Mouse (Mus musculus) embryonic stem cell, embryonic (primary cell): ENCODE results near the gene Cep295.

Experiments
- CTCF ChIA-PET, 4 experiments: fragments of 300-600 bp in 2 of 4; fragments of 350-600 bp in 2 of 4; sonication (Branson Sonifier 250); formaldehyde crosslinking; loops; one replicate each; lab custom pipeline; 2022; ENCODE audit warnings: inconsistent platforms in 2 of 4; lab: Charles Lee
- POLR2A ChIA-PET, 4 experiments: fragments of 300-600 bp in 2 of 4; fragments of 350-600 bp in 2 of 4; sonication (Branson Sonifier 250); formaldehyde crosslinking; loops; one replicate each; lab custom pipeline; 2022; ENCODE audit warnings: antibody characterized with exemption in 4 of 4, inconsistent platforms in 1 of 4; lab: Charles Lee

The Cep295 gene

DNA sequence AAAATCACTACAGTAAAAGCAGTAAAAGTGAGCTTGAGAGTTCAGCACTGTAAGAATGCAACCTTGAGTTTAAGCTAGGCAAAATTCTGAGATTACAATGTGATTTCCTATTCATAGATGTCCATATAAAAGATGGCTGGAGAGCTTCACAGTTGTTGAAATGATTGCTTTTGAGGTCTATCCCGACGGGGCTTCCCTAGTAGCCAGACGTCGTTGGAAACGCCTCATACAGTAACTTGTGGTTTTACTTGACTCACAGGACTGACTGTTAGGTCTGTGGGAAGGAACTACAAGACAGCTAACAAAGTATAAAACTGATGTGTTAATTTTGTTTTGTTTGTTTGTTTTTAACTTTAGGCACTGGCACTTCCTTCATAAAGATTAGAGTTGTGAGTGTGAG lies 44.0 kb downstream of the Cep295 start:
- ChIA-PET CTCF (no interaction called here), POLR2A (interaction anchor here in 3 of 4 experiments (0.7 to 22.8 kb wide), 14 partner anchors 8 to 511 kb away, joined by 3 to 357 read pairs (median 5); partner anchors contain the start of genes 4931406C07Rik (in 2 of the 3) and Taf1d (in 2 of the 3))

- CTCF ChIA-PET = no interaction called here
- POLR2A ChIA-PET = interaction anchor here in 3 of 4 experiments (0.7 to 22.8 kb wide), 8 partner anchors 7 to 527 kb away, joined by 3 to 357 read pairs (median 7); partner anchors contain the start of genes 4931406C07Rik (in 1 of the 3), Ankrd49 (in 1 of the 3) and Taf1d (in 1 of the 3)
These were observed 45.4 kb downstream of the Cep295 start for GRCm38 (mm10) chr9:15312054-15312735.

GRCm38 (mm10) chr9:15310179-15310578 lies 47.4 kb downstream of the Cep295 start:
- POLR2A ChIA-PET = interaction anchor here (0.6 to 22.8 kb wide), 18 partner anchors 5 to 564 kb away, joined by 3 to 367 read pairs (median 4); partner anchors contain the start of genes 4931406C07Rik (in 1 of the 4), Cep295 (in 1 of the 4), Med17 (in 1 of the 4) and Taf1d (in 1 of the 4)

GRCm38 (mm10) chr9:15309425-15309824 lies 48.2 kb downstream of the Cep295 start:
- ChIA-PET POLR2A (interaction anchor here (0.7 to 22.8 kb wide), 24 partner anchors 5 to 564 kb away, joined by 3 to 367 read pairs (median 5); partner anchors contain the start of genes Cep295 (in 3 of the 4), Med17 (in 2 of the 4), 4931406C07Rik (in 1 of the 4) and Panx1 (in 1 of the 4)), CTCF (interaction anchor here in 2 of 4 experiments (0.5 to 0.7 kb wide), 2 partner anchors 571 to 935 kb away, joined by 4 to 7 read pairs; no protein-coding TSS in a partner anchor)

More at GRCm38 (mm10) chr9:15310179-15310578, 47.4 kb downstream of the Cep295 start:
- CTCF ChIA-PET = interaction anchor here in 1 of 4 experiments (0.7 kb wide), 1 partner anchor 570 kb away, joined by 4 read pairs; no protein-coding TSS in a partner anchor

DNA sequence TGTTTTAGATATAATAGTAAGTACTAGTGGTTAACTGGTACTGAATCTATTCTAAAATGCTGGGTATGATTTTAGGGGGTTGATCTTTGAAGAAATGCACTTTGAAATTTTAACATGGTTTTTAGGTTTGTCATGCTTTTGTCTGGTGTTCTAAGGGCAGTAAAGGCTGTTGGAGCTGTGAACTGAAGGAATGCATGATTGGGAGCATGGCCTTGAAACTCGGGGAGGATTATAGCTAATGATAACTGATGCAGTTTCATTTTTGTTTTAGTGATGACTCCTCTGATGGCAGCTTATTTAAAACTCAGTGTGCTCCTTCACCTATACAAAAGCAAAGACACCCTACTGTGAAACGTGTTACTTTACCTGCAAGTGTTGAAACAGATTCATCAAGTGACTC lies 49.3 kb downstream of the Cep295 start:
- ChIA-PET CTCF (no interaction called here), POLR2A (interaction anchor here (0.6 to 22.8 kb wide), 36 partner anchors 3 to 1722 kb away, joined by 3 to 367 read pairs (median 5); partner anchors contain the start of genes Cep295 (in 3 of the 4), Med17 (in 2 of the 4), 4931406C07Rik (in 1 of the 4) and Cep57 (in 1 of the 4))

DNA sequence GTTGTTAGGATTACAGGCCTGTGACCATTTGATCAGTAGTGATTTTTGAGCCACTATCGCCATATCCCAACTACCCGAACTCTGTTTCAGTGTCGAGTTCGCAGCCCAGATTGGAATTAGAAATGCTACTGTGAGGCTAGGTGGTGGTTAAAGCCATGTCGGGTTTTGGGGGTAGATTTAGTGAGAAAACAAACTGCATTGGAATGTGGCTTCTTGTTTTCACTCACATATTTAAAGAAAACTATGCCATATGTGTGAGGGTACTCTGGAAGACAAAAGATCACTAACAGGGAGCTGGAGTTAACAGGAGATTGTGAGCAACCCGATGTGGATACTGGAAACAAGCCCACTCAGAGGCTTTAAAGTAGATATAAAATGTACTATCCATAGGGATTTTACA lies 50.3 kb downstream of the Cep295 start:
- ChIA-PET POLR2A (interaction anchor here (0.6 to 14.9 kb wide), 38 partner anchors 11 to 462 kb away, joined by 3 to 367 read pairs (median 8); partner anchors contain the start of genes Cep295 (in 3 of the 4), Med17 (in 3 of the 4), Vstm5 (in 2 of the 4) and Panx1 (in 1 of the 4)), CTCF (no interaction called here)

- ChIA-PET POLR2A (interaction anchor here (0.6 to 14.9 kb wide), 124 partner anchors 8 to 1483 kb away, joined by 3 to 367 read pairs (median 5); partner anchors contain the start of genes Med17 (in 4 of the 4), Cep295 (in 3 of the 4), Panx1 (in 2 of the 4) and Vstm5 (in 2 of the 4)), CTCF (interaction anchor here in 2 of 4 experiments (0.5 to 1.4 kb wide), 4 partner anchors 54 to 427 kb away, joined by 3 to 7 read pairs (median 4); partner anchors contain the start of gene Vstm5 (in 1 of the 2))
These were observed 51.0 kb downstream of the Cep295 start, which contains the start of gene 4931406C07Rik for GRCm38 (mm10) chr9:15306398-15307119. Gene 4931406C07Rik (minus strand): TSS chr9:15306448.

DNA sequence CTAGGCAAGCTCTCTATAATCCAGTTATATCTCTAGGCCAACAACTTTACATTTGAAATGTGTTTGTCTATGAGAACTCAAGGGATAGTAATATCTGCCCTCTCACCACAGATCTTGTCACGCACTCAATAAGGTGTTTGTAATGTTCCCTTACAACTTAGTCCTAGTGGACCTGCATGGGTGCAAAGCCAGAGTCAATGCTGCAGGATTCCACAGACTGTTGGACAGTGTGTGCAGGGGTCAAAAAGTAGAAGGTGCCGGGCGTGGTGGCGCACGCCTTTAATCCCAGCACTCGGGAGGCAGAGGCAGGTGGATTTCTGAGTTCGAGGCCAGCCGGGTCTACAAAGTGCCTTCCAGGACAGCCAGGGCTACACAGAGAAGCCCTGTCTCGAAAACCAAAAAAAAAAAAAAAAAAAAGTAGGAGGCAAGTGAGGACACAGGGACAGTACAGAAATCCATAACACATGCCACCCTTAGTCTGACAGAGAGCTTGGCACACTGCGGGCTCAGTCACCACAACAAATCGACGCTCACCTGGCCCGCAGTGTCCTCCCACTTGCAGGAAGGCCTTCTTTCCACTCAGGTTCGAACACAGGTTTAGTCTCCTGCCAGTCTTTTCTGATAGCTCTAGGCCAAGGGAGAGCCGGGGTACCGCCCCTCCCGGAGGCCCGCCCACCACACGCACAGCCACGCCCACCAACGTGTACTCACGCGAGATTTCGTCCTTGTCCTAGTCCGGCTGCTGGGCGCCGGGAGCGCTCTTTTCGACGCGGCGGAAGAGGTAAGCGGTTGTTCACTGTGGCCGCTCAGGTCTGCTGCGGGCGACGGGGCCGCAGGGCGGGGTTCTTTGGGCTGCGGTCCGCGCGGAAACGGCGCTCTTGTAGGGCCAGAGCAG lies 51.8 kb downstream of the Cep295 start, which contains the start of gene Taf1d:
Taf1d (plus strand) TSS at position 712 of the 895 bp plus-strand sequence.
- ChIA-PET CTCF (interaction anchor here in 3 of 4 experiments (0.5 to 1.4 kb wide), 6 partner anchors 18 to 427 kb away, joined by 3 to 7 read pairs (median 4); partner anchors contain the start of gene Vstm5 (in 1 of the 3)), POLR2A (interaction anchor here (0.6 to 14.9 kb wide), 138 partner anchors 9 to 1954 kb away, joined by 3 to 367 read pairs (median 4); partner anchors contain the start of genes Med17 (in 4 of the 4), Cep295 (in 3 of the 4), Panx1 (in 2 of the 4) and Vstm5 (in 2 of the 4))

- ChIA-PET POLR2A (interaction anchor here in 3 of 4 experiments (0.7 to 14.9 kb wide), 23 partner anchors 9 to 477 kb away, joined by 3 to 367 read pairs (median 4); partner anchors contain the start of genes Cep295 (in 3 of the 3) and Med17 (in 3 of the 3)), CTCF (interaction anchor here in 3 of 4 experiments (0.6 to 1.8 kb wide), 6 partner anchors 15 to 577 kb away, joined by 3 to 9 read pairs (median 4); no protein-coding TSS in a partner anchor)
These were observed 54.7 kb downstream of the Cep295 start for GRCm38 (mm10) chr9:15302881-15303280.

- ChIA-PET POLR2A (interaction anchor here in 3 of 4 experiments (0.7 to 14.9 kb wide), 14 partner anchors 11 to 517 kb away, joined by 3 to 367 read pairs (median 6); partner anchors contain the start of genes Cep295 (in 2 of the 3) and Med17 (in 2 of the 3)), CTCF (interaction anchor here in 1 of 4 experiments (1.0 to 1.8 kb wide), 4 partner anchors 17 to 60 kb away, joined by 3 to 9 read pairs (median 6); partner anchors contain the start of gene Cep295)
These were observed 55.6 kb downstream of the Cep295 start for GRCm38 (mm10) chr9:15302006-15302405.

- ChIA-PET POLR2A (interaction anchor here in 3 of 4 experiments (0.5 to 14.9 kb wide), 16 partner anchors 9 to 516 kb away, joined by 3 to 367 read pairs (median 4); partner anchors contain the start of genes Cep295 (in 2 of the 3) and Med17 (in 2 of the 3)), CTCF (interaction anchor here in 3 of 4 experiments (0.5 to 1.0 kb wide), 4 partner anchors 16 to 60 kb away, joined by 3 to 7 read pairs (median 4); partner anchors contain the start of gene Cep295 (in 1 of the 3))
These were observed 56.2 kb downstream of the Cep295 start for GRCm38 (mm10) chr9:15301399-15301798.

- POLR2A ChIA-PET = interaction anchor here in 1 of 4 experiments (12.6 to 14.9 kb wide), 2 partner anchors 16 to 20 kb away, joined by 357 to 367 read pairs; partner anchors contain the start of gene Med17
- CTCF ChIA-PET = no interaction called here
These were observed 57.5 kb downstream of the Cep295 start for GRCm38 (mm10) chr9:15300056-15300455.

- POLR2A ChIA-PET = interaction anchor here in 1 of 4 experiments (12.6 to 14.9 kb wide), 2 partner anchors 15 to 21 kb away, joined by 357 to 367 read pairs; partner anchors contain the start of gene Med17
These were observed 59.1 kb downstream of the Cep295 start for GRCm38 (mm10) chr9:15298451-15298850.

DNA sequence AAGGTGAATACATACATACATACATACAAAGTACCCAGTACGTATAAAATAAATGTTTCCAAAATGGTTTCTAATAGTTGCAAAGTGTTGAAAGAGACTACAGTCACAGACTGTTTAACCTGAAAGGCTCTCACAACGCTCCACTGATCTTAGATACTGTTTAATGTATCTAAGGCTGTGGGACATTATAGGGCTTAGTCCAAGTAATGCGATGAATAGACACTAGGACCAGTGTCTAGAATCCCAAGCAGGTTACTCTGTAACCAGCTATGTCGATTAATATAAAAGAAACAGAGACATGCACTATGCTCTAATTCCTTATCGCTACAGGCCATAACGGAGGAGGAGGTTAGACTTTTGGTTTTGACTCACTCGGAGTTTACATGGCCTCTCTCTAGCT lies 60.5 kb downstream of the Cep295 start:
- ChIA-PET POLR2A (interaction anchor here in 3 of 4 experiments (1.0 to 3.5 kb wide), 4 partner anchors 9 to 16 kb away, joined by 3 to 35 read pairs (median 14); partner anchors contain the start of genes 4931406C07Rik (in 3 of the 3), Taf1d (in 3 of the 3) and Med17 (in 1 of the 3)), CTCF (interaction anchor here in 1 of 4 experiments (0.6 kb wide), 1 partner anchor 1295 kb away, joined by 3 read pairs; no protein-coding TSS in a partner anchor)

More at GRCm38 (mm10) chr9:15298451-15298850, 59.1 kb downstream of the Cep295 start:
- CTCF ChIA-PET = no interaction called here

GRCm38 (mm10) chr9:15289251-15289650 lies 68.3 kb downstream of the Cep295 start:
- POLR2A ChIA-PET = interaction anchor here in 2 of 4 experiments (0.9 to 18.6 kb wide), 7 partner anchors 9 to 46 kb away, joined by 3 to 367 read pairs (median 3); partner anchors contain the start of genes 4931406C07Rik (in 2 of the 2), Med17 (in 2 of the 2) and Taf1d (in 2 of the 2)
- CTCF ChIA-PET = interaction anchor here in 1 of 4 experiments (1.4 kb wide), 1 partner anchor 48 kb away, joined by 3 read pairs; no protein-coding TSS in a partner anchor
